Mouse (Mus musculus) kidney, embryonic 14.5 days (tissue): ENCODE results near the gene Pdzd11. TPM values are rescaled to one million over a fixed set of nuclear protein-coding genes. Genes with fewer than 3 reads are reported as not detected.

Source experiments
- ATAC-seq: fragments of 200-750 bp; cut with Nextera tagmentation; 2 replicates; pipeline ENCODE4 v1.8.0; 2017; ENCODE audit warnings: moderate number of reproducible peaks, mild to moderate bottlenecking, moderate TSS enrichment, moderate library complexity; ENCODE audit not compliant: low FRiP score, low TSS enrichment
- H3K27ac ChIP-seq: fragments of 300-500 bp; sonication (generic); 2 replicates; pipeline ENCODE4 v1.5.1; 2014; ENCODE audit warnings: low read depth, mild to moderate bottlenecking, low read length, moderate library complexity, mixed read lengths
- H3K27me3 ChIP-seq: fragments of 300-500 bp; sonication (generic); 2 replicates; pipeline ENCODE4 v1.6.1; 2014; ENCODE audit warnings: mild to moderate bottlenecking, low read length; ENCODE audit not compliant: control insufficient read depth, insufficient read depth
- H3K36me3 ChIP-seq: fragments of 300-500 bp; sonication (generic); 2 replicates; pipeline ENCODE4 v1.6.1; 2014; ENCODE audit warnings: low read length, mixed read lengths; ENCODE audit not compliant: control insufficient read depth, insufficient read depth
- H3K4me1 ChIP-seq: fragments of 300-500 bp; sonication (generic); 2 replicates; pipeline ENCODE4 v1.6.1; 2014; ENCODE audit warnings: low read length, mixed read lengths; ENCODE audit not compliant: control insufficient read depth, insufficient read depth
- H3K4me2 ChIP-seq: fragments of 300-500 bp; sonication (generic); replicated peaks from 2 replicates; pipeline ENCODE4 v1.6.1; 2014; ENCODE audit warnings: low read depth, mild to moderate bottlenecking, low read length
- H3K4me3 ChIP-seq: fragments of 300-500 bp; sonication (generic); 2 replicates; pipeline ENCODE4 v1.5.1; 2014; ENCODE audit warnings: mild to moderate bottlenecking, low read length
- H3K9ac ChIP-seq: fragments of 300-500 bp; sonication (generic); 2 replicates; pipeline ENCODE4 v1.6.1; 2014; ENCODE audit warnings: low read depth, mild to moderate bottlenecking, low read length, moderate library complexity
- H3K9me3 ChIP-seq: fragments of 300-500 bp; sonication (generic); 2 replicates; pipeline ENCODE4 v1.6.1; 2016; ENCODE audit warnings: low read length; ENCODE audit not compliant: control insufficient read depth
- WGBS: fragments of 180-500 bp; shearing (Covaris S2); extraction: QIAGEN DNeasy Blood & Tissue Kit; methylation state at CpG from one replicate; pipeline ENCODE4 v1.1.7; 2014; 5-methylcytosine and 5-hydroxymethylcytosine counted together
- polyA plus RNA-seq: library from polyadenylated mRNA; unstranded; fragments of >200 nt; fragmentation: Nextera tagmentation; extraction: Ambion mirVana; gene quantifications from 2 replicates; pipeline ENCODE4 v1.2.1, GENCODE M21; 2014

The Pdzd11 gene
- polyA plus RNA-seq, 1 experiment from 2014 or later = 109 TPM

GRCm38 (mm10) chrX:100618488-100618887 lies 7.9 kb downstream of the Pdzd11 start:
- 41% methylated on average over 3 of the region's 3 CpGs for WGBS
- no peaks in the 10 kb centered on the region for H3K4me1 ChIP-seq
- H3K27ac ChIP-seq = no peak overlapping the region
- no peaks in the 10 kb centered on the region for H3K27me3 ChIP-seq
- peak; percentile 24; the same call in 1 of the 2 replicates for ATAC-seq
- H3K9me3 ChIP-seq = no peaks in the 10 kb centered on the region
- no peak overlapping the region for H3K4me2 ChIP-seq
- H3K4me3 ChIP-seq = no peak overlapping the region
- H3K36me3 ChIP-seq = peaks cover 9% of the 10 kb centered on the region; the same call in 1 of the 2 replicates
- no peak overlapping the region for H3K9ac ChIP-seq

DNA sequence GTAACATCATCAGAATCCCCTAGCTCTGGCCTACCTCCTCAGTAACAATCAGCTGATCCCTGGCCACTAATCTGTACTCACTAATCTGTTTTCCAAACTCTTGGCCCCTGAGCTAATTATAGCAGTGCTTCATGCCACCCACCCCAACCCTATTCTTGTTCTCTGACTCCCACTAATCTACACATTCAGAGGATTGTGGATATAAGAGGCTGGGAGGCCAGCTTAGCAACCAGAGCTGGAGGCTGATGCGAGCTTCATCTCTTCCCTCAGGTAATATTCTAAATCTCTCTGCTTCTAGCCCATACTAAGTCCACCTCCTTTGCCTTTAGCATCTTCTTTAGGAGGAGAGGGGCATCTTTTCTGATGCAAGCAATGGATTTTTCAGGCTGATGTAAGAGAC lies 21.1 kb downstream of the Pdzd11 start, which contains the start of gene Arr3:
Gene Arr3, plus strand, starts transcription at position 184 of the 400 bp plus-strand sequence.
- H3K27ac ChIP-seq = no peak within 1 kb of the TSS
- ATAC-seq = no peak
- no peak within 1 kb of the TSS for H3K9ac ChIP-seq
- H3K4me2 ChIP-seq = no peak within 1 kb of the TSS
- 81% methylated on average over 1 of the region's 1 CpGs for WGBS
- no peaks in the 10 kb centered on the region for H3K9me3 ChIP-seq
- no peaks in the 10 kb centered on the region for H3K27me3 ChIP-seq
- H3K4me1 ChIP-seq = no peaks in the 10 kb centered on the region
- H3K4me3 ChIP-seq = no peak within 1 kb of the TSS
- H3K36me3 ChIP-seq = no peaks in the 10 kb centered on the region

- H3K4me1 ChIP-seq = no peaks in the 10 kb centered on the region
- H3K27me3 ChIP-seq = no peaks in the 10 kb centered on the region
- no peaks in the 10 kb centered on the region for H3K36me3 ChIP-seq
- H3K9ac ChIP-seq = no peak overlapping the region
- WGBS = 68% methylated on average over 4 of the region's 4 CpGs
- H3K4me2 ChIP-seq = no peak overlapping the region
- H3K9me3 ChIP-seq = no peaks in the 10 kb centered on the region
- no peak overlapping the region for H3K4me3 ChIP-seq
- ATAC-seq = no peak
- H3K27ac ChIP-seq = no peak overlapping the region
Measured at GRCm38 (mm10) chrX:100599755-100600154, 26.6 kb downstream of the Pdzd11 start.

GRCm38 (mm10) chrX:100597439-100597838 lies 28.9 kb downstream of the Pdzd11 start:
- Histone ChIP-seq H3K27me3 (no peaks in the 10 kb centered on the region), H3K9ac (no peak overlapping the region), H3K4me3 (no peak overlapping the region), H3K9me3 (no peaks in the 10 kb centered on the region), H3K4me2 (no peak overlapping the region), H3K27ac (no peak overlapping the region), H3K36me3 (no peaks in the 10 kb centered on the region), H3K4me1 (no peaks in the 10 kb centered on the region)
- ATAC-seq = peak; percentile 81; the same call in 1 of the 2 replicates
- 24% methylated on average over 5 of the region's 5 CpGs for WGBS

DNA sequence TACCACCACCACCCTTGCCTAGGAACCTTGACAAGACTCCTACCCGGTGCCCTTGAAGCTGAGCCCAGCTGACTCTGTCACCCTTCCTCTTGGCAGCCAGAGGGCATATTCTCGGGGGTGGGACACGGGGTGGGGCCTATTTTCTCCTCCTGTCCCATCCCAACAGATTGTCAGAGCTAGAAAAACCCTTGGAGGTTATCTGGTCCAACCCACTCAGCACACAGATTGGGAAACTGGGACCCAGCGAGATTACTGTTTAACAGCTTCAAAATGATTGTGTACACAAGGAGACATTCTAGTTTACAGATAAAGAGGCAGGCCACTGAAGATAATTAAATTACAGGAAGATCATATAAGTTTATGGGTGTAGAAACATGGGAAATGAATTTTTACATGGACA lies 31.6 kb downstream of the Pdzd11 start, which contains the start of gene P2ry4:
Gene P2ry4, minus strand, starts transcription at position 79 of the 400 bp plus-strand sequence.
- Histone ChIP-seq H3K4me2 (no peak within 1 kb of the TSS), H3K4me1 (no peaks in the 10 kb centered on the region), H3K27me3 (no peaks in the 10 kb centered on the region), H3K9me3 (no peaks in the 10 kb centered on the region), H3K36me3 (no peaks in the 10 kb centered on the region), H3K9ac (no peak within 1 kb of the TSS), H3K27ac (no peak within 1 kb of the TSS), H3K4me3 (no peak within 1 kb of the TSS)
- 65% methylated on average over 4 of the region's 4 CpGs for WGBS
- ATAC-seq = no peak

Other genes starting within 250 kb of the Pdzd11 start
- gene Otud6a, start 197.6 kb downstream of the Pdzd11 start, polyA plus RNA-seq = not detected in 2 replicates
- gene Awat2, start 183.9 kb downstream of the Pdzd11 start, polyA plus RNA-seq = 0.42 and 0.86 TPM in 2 replicates
- gene Igbp1, start 132.3 kb downstream of the Pdzd11 start, polyA plus RNA-seq = 53.7 and 58.5 TPM in 2 replicates
- not detected in 2 replicates for gene Dgat2l6, start 101.7 kb downstream of the Pdzd11 start, polyA plus RNA-seq
- not detected in 2 replicates for gene Awat1, start 54.3 kb downstream of the Pdzd11 start, polyA plus RNA-seq
- gene P2ry4, start 31.7 kb downstream of the Pdzd11 start, polyA plus RNA-seq = not detected in 2 replicates
- gene Arr3, start 21.1 kb downstream of the Pdzd11 start, polyA plus RNA-seq = not detected in 2 replicates
- gene Kif4, start 831 bp downstream of the Pdzd11 start, polyA plus RNA-seq = 22.0 and 36.1 TPM in 2 replicates
- 1.5 and 2.6 TPM in 2 replicates for gene Gdpd2, start 103.3 kb upstream of the Pdzd11 start, polyA plus RNA-seq
- gene Dlg3, start 141.2 kb upstream of the Pdzd11 start, polyA plus RNA-seq = 7.3 and 9.3 TPM in 2 replicates